Mouse (Mus musculus) midbrain, embryonic 16.5 days (tissue): ENCODE measurements around the gene Ttc39d. TPM values are rescaled to one million over a fixed set of nuclear protein-coding genes. Genes with fewer than 3 reads are reported as not detected.
"Not testable (repeated sequence)": the region's sequence is repeated elsewhere in the genome, so short reads cannot be mapped to it uniquely, and the experiment has no call there.

Source experiments
- ATAC-seq: fragments of 200-750 bp; cut with Nextera tagmentation; 2 replicates; pipeline ENCODE4 v1.8.0; 2017; ENCODE audit warnings: moderate TSS enrichment
- H3K27ac ChIP-seq: fragments of 300-500 bp; sonication (generic); 2 replicates; pipeline ENCODE4 v1.5.1; 2014; ENCODE audit warnings: mild to moderate bottlenecking, low read length, mixed read lengths
- H3K27me3 ChIP-seq: fragments of 300-500 bp; sonication (generic); 2 replicates; pipeline ENCODE4 v1.6.1; 2014; ENCODE audit warnings: low read depth, low read length, mixed read lengths; ENCODE audit not compliant: control insufficient read depth, insufficient read depth
- H3K36me3 ChIP-seq: fragments of 300-500 bp; sonication (generic); 2 replicates; pipeline ENCODE4 v1.6.1; 2014; ENCODE audit warnings: mild to moderate bottlenecking, low read length, moderate library complexity, mixed read lengths; ENCODE audit not compliant: control insufficient read depth, insufficient read depth
- H3K4me1 ChIP-seq: fragments of 300-500 bp; sonication (generic); 2 replicates; pipeline ENCODE4 v1.6.1; 2014; ENCODE audit warnings: mild to moderate bottlenecking, low read length, mixed read lengths; ENCODE audit not compliant: control insufficient read depth, insufficient read depth
- H3K4me2 ChIP-seq: fragments of 300-500 bp; sonication (generic); 2 replicates; pipeline ENCODE4 v1.6.1; 2014; ENCODE audit warnings: mild to moderate bottlenecking, low read length, mixed read lengths
- H3K4me3 ChIP-seq: fragments of 300-500 bp; sonication (generic); 2 replicates; pipeline ENCODE4 v1.5.1; 2014; ENCODE audit warnings: low read depth, mild to moderate bottlenecking, low read length, moderate library complexity, mixed read lengths
- H3K9ac ChIP-seq: fragments of 300-500 bp; sonication (generic); 2 replicates; pipeline ENCODE4 v1.6.1; 2014; ENCODE audit warnings: low read depth, low read length, mixed read lengths
- H3K9me3 ChIP-seq: fragments of 300-500 bp; sonication (generic); replicated peaks from 2 replicates; pipeline ENCODE4 v1.6.1; 2014; ENCODE audit warnings: mild to moderate bottlenecking, low read length, mixed read lengths; ENCODE audit not compliant: control insufficient read depth, poor library complexity, severe bottlenecking
- WGBS: fragments of 180-500 bp; shearing (Covaris S2); extraction: QIAGEN DNeasy Blood & Tissue Kit; methylation state at CpG from one replicate; pipeline ENCODE4 v1.1.7; 2014; 5-methylcytosine and 5-hydroxymethylcytosine counted together
- polyA plus RNA-seq: library from polyadenylated mRNA; unstranded; fragments of >200 nt; fragmentation: Nextera tagmentation; extraction: Ambion mirVana; gene quantifications from 2 replicates; pipeline ENCODE4 v1.2.1, GENCODE M21; 2015

Ttc39d gene
- polyA plus RNA-seq, 1 experiment from 2014 or later = 0.11 TPM

GRCm38 (mm10) chr17:80175966-80176365 is 31.3 kb upstream of the Ttc39d start:
- Histone ChIP-seq H3K27me3 (no peaks in the 10 kb centered on the region), H3K4me3 (no peak overlapping the region), H3K9me3 (no peaks in the 10 kb centered on the region), H3K27ac (no peak overlapping the region), H3K36me3 (no peaks in the 10 kb centered on the region), H3K9ac (no peak overlapping the region), H3K4me1 (no peaks in the 10 kb centered on the region), H3K4me2 (no peak overlapping the region)
- whole genome bisulfite sequencing = 91% methylated on average over 3 of the region's 3 CpGs
- no peak for ATAC-seq

GRCm38 (mm10) chr17:80178846-80179245 is 28.4 kb upstream of the Ttc39d start:
- not testable (repeated sequence) for H3K9ac ChIP-seq, H3K36me3 ChIP-seq, H3K4me2 ChIP-seq, H3K4me3 ChIP-seq, H3K9me3 ChIP-seq, H3K4me1 ChIP-seq, H3K27me3 ChIP-seq, ATAC-seq, H3K27ac ChIP-seq
- 96% methylated on average over 3 of the region's 3 CpGs for WGBS

- Histone ChIP-seq H3K9me3 (no peaks in the 10 kb centered on the region), H3K4me2 (no peak overlapping the region), H3K27ac (no peak overlapping the region), H3K36me3 (no peaks in the 10 kb centered on the region), H3K9ac (no peak overlapping the region), H3K4me1 (no peaks in the 10 kb centered on the region), H3K27me3 (no peaks in the 10 kb centered on the region), H3K4me3 (no peak overlapping the region)
- ATAC-seq = peak; percentile 93
- WGBS = 0% methylated on average over 6 of the region's 6 CpGs
Observed at GRCm38 (mm10) chr17:80179959-80180358, 27.3 kb upstream of the Ttc39d start.

GRCm38 (mm10) chr17:80180468-80180867 is 26.8 kb upstream of the Ttc39d start:
- Histone ChIP-seq H3K36me3 (no peaks in the 10 kb centered on the region), H3K9ac (no peak overlapping the region), H3K4me3 (no peak overlapping the region), H3K4me1 (no peaks in the 10 kb centered on the region), H3K27me3 (no peaks in the 10 kb centered on the region), H3K27ac (no peak overlapping the region), H3K9me3 (no peaks in the 10 kb centered on the region), H3K4me2 (no peak overlapping the region)
- ATAC-seq = peak; percentile 61

GRCm38 (mm10) chr17:80183615-80184014 is 23.6 kb upstream of the Ttc39d start:
- H3K27me3 ChIP-seq = no peaks in the 10 kb centered on the region
- H3K27ac ChIP-seq = no peak overlapping the region
- H3K4me2 ChIP-seq = no peak overlapping the region
- no peaks in the 10 kb centered on the region for H3K36me3 ChIP-seq
- no peaks in the 10 kb centered on the region for H3K4me1 ChIP-seq
- no peak overlapping the region for H3K9ac ChIP-seq
- H3K4me3 ChIP-seq = no peak overlapping the region
- no peak for ATAC-seq
- WGBS = 83% methylated on average over 10 of the region's 10 CpGs
- peaks cover 3% of the 10 kb centered on the region; the same call in 1 of the 2 replicates for H3K9me3 ChIP-seq

GRCm38 (mm10) chr17:80193075-80193474 is 14.2 kb upstream of the Ttc39d start:
- peaks cover 12% of the 10 kb centered on the region for H3K36me3 ChIP-seq
- H3K4me1 ChIP-seq = no peaks in the 10 kb centered on the region
- no peak overlapping the region for H3K9ac ChIP-seq
- H3K4me3 ChIP-seq = no peak overlapping the region
- no peak; the same call in 1 of the 2 replicates for ATAC-seq
- H3K27me3 ChIP-seq = no peaks in the 10 kb centered on the region
- 71% methylated on average over 5 of the region's 5 CpGs for WGBS
- H3K27ac ChIP-seq = no peak overlapping the region
- no peaks in the 10 kb centered on the region for H3K9me3 ChIP-seq
- no peak overlapping the region for H3K4me2 ChIP-seq

GRCm38 (mm10) chr17:80199160-80199778 is 8.0 kb upstream of the Ttc39d start:
- Histone ChIP-seq H3K27ac (no peak overlapping the region), H3K36me3 (peaks cover 31% of the 10 kb centered on the region), H3K27me3 (no peaks in the 10 kb centered on the region), H3K4me2 (no peak overlapping the region), H3K9ac (no peak overlapping the region), H3K9me3 (no peaks in the 10 kb centered on the region), H3K4me3 (no peak overlapping the region), H3K4me1 (no peaks in the 10 kb centered on the region)
- WGBS = 95% methylated on average over 3 of the region's 3 CpGs
- no peak for ATAC-seq

- WGBS = 28% methylated on average over 5 of the region's 5 CpGs
- H3K27ac ChIP-seq = peak overlapping the region; percentile 100
- peak overlapping the region; percentile 75 for H3K4me3 ChIP-seq
- peaks cover 13% of the 10 kb centered on the region for H3K4me1 ChIP-seq
- H3K9me3 ChIP-seq = no peaks in the 10 kb centered on the region
- H3K4me2 ChIP-seq = peak overlapping the region; percentile 89
- H3K36me3 ChIP-seq = peaks cover 21% of the 10 kb centered on the region
- no peak for ATAC-seq
- no peaks in the 10 kb centered on the region for H3K27me3 ChIP-seq
- H3K9ac ChIP-seq = peak overlapping the region; percentile 97
Observed at GRCm38 (mm10) chr17:80205657-80206056, 1.6 kb upstream of the Ttc39d start.

GRCm38 (mm10) chr17:80206301-80206670 is 974 bp upstream of the Ttc39d start:
- Histone ChIP-seq H3K27ac (peak overlapping the region; percentile 100), H3K4me2 (peak overlapping the region; percentile 89), H3K27me3 (no peaks in the 10 kb centered on the region), H3K36me3 (peaks cover 21% of the 10 kb centered on the region), H3K4me3 (peak overlapping the region; percentile 75), H3K9ac (peak overlapping the region; percentile 97), H3K4me1 (peaks cover 13% of the 10 kb centered on the region), H3K9me3 (no peaks in the 10 kb centered on the region)
- ATAC-seq = peak; percentile 65
- 0% methylated on average over 36 of the region's 36 CpGs for WGBS
